Mouse (Mus musculus) hindbrain, postnatal 0 days (tissue): ENCODE measurements around the gene Tdrd7. TPM values are rescaled to one million over a fixed set of nuclear protein-coding genes. Genes with fewer than 3 reads are reported as not detected.

Experiments
- ATAC-seq: fragments of 200-750 bp; cut with Nextera tagmentation; 2 replicates; pipeline ENCODE4 v1.8.0; 2017; ENCODE audit warnings: mild to moderate bottlenecking, moderate TSS enrichment, moderate library complexity
- DNase-seq: peaks from one replicate; pipeline ENCODE4 v3.0.0-alpha.2; 2015; ENCODE audit warnings: low spot score
- H3K27ac ChIP-seq: fragments of 300-500 bp; sonication (generic); 2 replicates; pipeline ENCODE4 v1.5.1; 2014; ENCODE audit warnings: mild to moderate bottlenecking
- H3K27me3 ChIP-seq: fragments of 300-500 bp; sonication (generic); 2 replicates; pipeline ENCODE4 v1.6.1; 2014; ENCODE audit warnings: low read length, mixed read lengths; ENCODE audit not compliant: insufficient read depth
- H3K36me3 ChIP-seq: fragments of 300-500 bp; sonication (generic); 2 replicates; pipeline ENCODE4 v1.6.1; 2014; ENCODE audit warnings: low read length, mixed read lengths; ENCODE audit not compliant: insufficient read depth
- H3K4me1 ChIP-seq: fragments of 300-500 bp; sonication (generic); 2 replicates; pipeline ENCODE4 v1.6.1; 2014; ENCODE audit warnings: antibody characterized with exemption, low read length, mixed read lengths; ENCODE audit not compliant: insufficient read depth
- H3K4me2 ChIP-seq: fragments of 300-500 bp; sonication (generic); 2 replicates; pipeline ENCODE4 v1.6.1; 2014; ENCODE audit warnings: low read depth, mild to moderate bottlenecking, low read length, moderate library complexity, mixed read lengths
- H3K4me3 ChIP-seq: fragments of 300-500 bp; sonication (generic); 2 replicates; pipeline ENCODE4 v1.5.1; 2014; ENCODE audit warnings: low read length
- H3K9ac ChIP-seq: fragments of 300-500 bp; sonication (generic); replicated peaks from 2 replicates; pipeline ENCODE4 v1.6.1; 2014; ENCODE audit warnings: mild to moderate bottlenecking, low read length, moderate library complexity, mixed read lengths
- H3K9me3 ChIP-seq: fragments of 300-500 bp; sonication (generic); 2 replicates; pipeline ENCODE4 v1.6.1; 2016; ENCODE audit warnings: low read length, mixed read lengths
- CTCF ChIP-seq: IDR thresholded peaks from 2 replicates; pipeline ENCODE4 v1.5.1; 2016; ENCODE audit warnings: antibody characterized with exemption, control low read depth, low read depth
- WGBS: fragments of 180-500 bp; shearing (Covaris S2); extraction: QIAGEN DNeasy Blood & Tissue Kit; methylation state at CpG from one replicate; pipeline ENCODE4 v1.1.7; 2014; 5-methylcytosine and 5-hydroxymethylcytosine counted together
- polyA plus RNA-seq: library from polyadenylated mRNA; unstranded; fragments of >200 nt; fragmentation: Nextera tagmentation; extraction: Ambion mirVana; gene quantifications from 2 replicates; pipeline ENCODE4 v1.2.1, GENCODE M21; 2015
- total RNA-seq: library from RNA; depleted of rRNA; stranded (reverse); fragments of >200 nt; gene quantifications from 2 replicates; pipeline ENCODE4 v1.2.3, GENCODE M21; 2014

The Tdrd7 gene
- total and polyA plus RNA-seq, 2 experiments from 2014 or later, result 26.1 to 31.3 TPM

- Histone ChIP-seq H3K4me3 (no peak overlapping the region), H3K4me2 (no peak overlapping the region), H3K4me1 (no peaks in the 10 kb centered on the region), H3K9me3 (no peaks in the 10 kb centered on the region), H3K9ac (no peak overlapping the region), H3K27me3 (no peaks in the 10 kb centered on the region), H3K36me3 (no peaks in the 10 kb centered on the region), H3K27ac (no peak overlapping the region)
- WGBS, result 86% methylated on average over 7 of the region's 7 CpGs
- DNase-seq (no peak), ATAC-seq (no peak)
- TF ChIP-seq CTCF, result no peak
These were observed 15.9 kb upstream of the Tdrd7 start for GRCm38 (mm10) chr4:45949109-45949848.

DNA sequence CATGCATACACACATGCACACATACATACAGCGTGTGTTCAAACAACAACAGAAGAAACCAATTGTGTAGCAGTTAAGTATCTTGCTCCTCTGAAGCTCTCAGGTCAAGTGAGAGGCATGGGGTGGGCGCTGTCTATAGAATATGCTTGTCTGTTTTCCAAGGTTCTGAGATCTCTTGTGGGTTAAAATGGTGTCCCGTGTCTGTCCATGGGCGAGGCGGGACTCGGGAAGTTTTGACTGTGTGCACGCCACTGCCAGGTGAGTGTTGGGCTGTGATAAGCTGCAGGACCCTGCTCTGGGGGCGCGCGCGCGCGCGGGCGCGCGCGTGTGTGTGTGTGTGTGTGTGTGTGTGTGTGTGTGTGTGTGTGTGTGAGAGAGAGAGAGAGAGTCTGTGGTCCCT is 13.3 kb upstream of the Tdrd7 start:
- no peaks in the 10 kb centered on the region for H3K9me3 ChIP-seq
- no peaks in the 10 kb centered on the region for H3K27me3 ChIP-seq
- ATAC-seq (no peak), DNase-seq (no peak)
- no peak overlapping the region for H3K4me2 ChIP-seq
- H3K36me3 ChIP-seq, result no peaks in the 10 kb centered on the region
- TF ChIP-seq CTCF, result no peak
- H3K4me1 ChIP-seq, result no peaks in the 10 kb centered on the region
- H3K4me3 ChIP-seq, result no peak overlapping the region
- no peak overlapping the region for H3K9ac ChIP-seq
- 96% methylated on average over 18 of the region's 18 CpGs for WGBS
- H3K27ac ChIP-seq, result no peak overlapping the region

- Histone ChIP-seq H3K9ac (no peak overlapping the region), H3K36me3 (no peaks in the 10 kb centered on the region), H3K27me3 (no peaks in the 10 kb centered on the region), H3K4me1 (no peaks in the 10 kb centered on the region), H3K4me3 (no peak overlapping the region), H3K27ac (no peak overlapping the region), H3K9me3 (no peaks in the 10 kb centered on the region), H3K4me2 (no peak overlapping the region)
- ATAC-seq (no peak), DNase-seq (no peak)
- TF ChIP-seq CTCF, result no peak
- 90% methylated on average over 23 of the region's 23 CpGs for WGBS
These were observed 11.9 kb upstream of the Tdrd7 start for GRCm38 (mm10) chr4:45953025-45953919.

DNA sequence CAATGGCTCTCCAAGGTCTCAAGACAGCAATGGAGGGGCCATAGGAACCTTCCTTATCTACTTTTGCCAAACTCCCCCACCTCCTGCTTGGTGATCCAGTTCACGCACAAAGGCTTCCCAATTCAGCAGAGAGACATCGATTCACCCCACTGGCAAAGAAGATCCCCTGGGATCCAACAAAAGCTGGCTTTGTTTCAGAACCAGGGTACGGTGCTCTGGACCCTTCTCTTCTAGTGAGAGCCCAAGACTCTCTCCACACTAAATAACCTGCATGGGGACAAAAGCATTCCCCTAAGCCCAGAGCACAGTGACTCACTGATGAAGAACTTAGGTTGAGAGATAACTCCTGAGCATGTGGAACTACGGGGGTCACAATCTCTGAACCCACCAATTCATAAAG is 9.9 kb upstream of the Tdrd7 start:
- H3K9ac ChIP-seq, result no peak overlapping the region
- no peak overlapping the region for H3K4me3 ChIP-seq
- H3K4me2 ChIP-seq, result no peak overlapping the region
- WGBS, result 83% methylated on average over 4 of the region's 4 CpGs
- no peak overlapping the region for H3K27ac ChIP-seq
- H3K27me3 ChIP-seq, result no peaks in the 10 kb centered on the region
- no peaks in the 10 kb centered on the region for H3K4me1 ChIP-seq
- ATAC-seq (no peak), DNase-seq (no peak)
- H3K36me3 ChIP-seq, result no peaks in the 10 kb centered on the region
- no peaks in the 10 kb centered on the region for H3K9me3 ChIP-seq
- TF ChIP-seq CTCF, result no peak

DNA sequence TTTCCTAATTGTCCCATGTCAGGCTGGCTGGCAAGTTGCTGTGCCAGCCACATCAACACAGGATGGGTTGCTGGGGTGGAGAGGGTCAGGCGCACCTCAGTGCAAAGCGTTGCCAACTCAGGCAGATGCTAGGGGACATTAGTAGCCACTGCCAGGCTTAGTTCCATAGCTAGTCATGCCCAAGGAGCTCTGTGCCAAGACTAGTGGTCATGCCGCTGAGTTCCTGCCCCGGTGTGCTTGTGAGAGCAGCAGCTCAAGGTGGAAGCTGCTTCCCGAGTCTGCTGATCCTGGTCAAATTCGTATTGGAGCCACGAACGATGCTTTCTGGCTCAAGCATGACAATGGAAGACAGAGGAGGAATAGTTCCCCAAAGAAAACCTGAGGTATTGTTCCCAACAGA is 9.0 kb upstream of the Tdrd7 start:
- H3K4me3 ChIP-seq, result no peak overlapping the region
- no peaks in the 10 kb centered on the region for H3K9me3 ChIP-seq
- H3K4me1 ChIP-seq, result no peaks in the 10 kb centered on the region
- no peaks in the 10 kb centered on the region for H3K27me3 ChIP-seq
- no peaks in the 10 kb centered on the region for H3K36me3 ChIP-seq
- TF ChIP-seq CTCF, result no peak
- DNase-seq, result no peak
- no peak overlapping the region for H3K4me2 ChIP-seq
- WGBS, result 91% methylated on average over 8 of the region's 8 CpGs
- H3K9ac ChIP-seq, result no peak overlapping the region
- no peak for ATAC-seq
- no peak overlapping the region for H3K27ac ChIP-seq

- no peak for ATAC-seq
- Histone ChIP-seq H3K27ac (no peak overlapping the region), H3K4me2 (no peak overlapping the region), H3K4me1 (no peaks in the 10 kb centered on the region), H3K9ac (no peak overlapping the region), H3K36me3 (no peaks in the 10 kb centered on the region), H3K27me3 (no peaks in the 10 kb centered on the region), H3K4me3 (no peak overlapping the region), H3K9me3 (no peaks in the 10 kb centered on the region)
- DNase-seq, result no peak
- WGBS, result 97% methylated on average over 4 of the region's 4 CpGs
- TF ChIP-seq CTCF, result no peak
These were observed 8.4 kb upstream of the Tdrd7 start for GRCm38 (mm10) chr4:45956706-45957105.
